Mouse (Mus musculus): ENCODE measurements around the gene Rpl6. TPM values are rescaled to one million over a fixed set of nuclear protein-coding genes. Genes with fewer than 3 reads are reported as not detected.
"Not testable (repeated sequence)": the region's sequence is repeated elsewhere in the genome, so short reads cannot be mapped to it uniquely, and the experiment has no call there.

The Rpl6 gene
- polyA plus RNA-seq, 1 experiment from 2014 or later: 620 TPM

- 48% methylated on average over 13 of the region's 13 CpGs for WGBS
- Histone ChIP-seq H3K4me2 (ENCODE audit: low read depth, low read length, severe bottlenecking) (no peak overlapping the region), H3K27me3 (ENCODE audit: control insufficient read depth, insufficient read depth, low read length) (no peaks in the 10 kb centered on the region), H3K9me3 (ENCODE audit: control insufficient read depth, low read length) (no peaks in the 10 kb centered on the region), H3K36me3 (ENCODE audit: control insufficient read depth, insufficient read depth, low read length) (peaks cover 14% of the 10 kb centered on the region), H3K4me3 (ENCODE audit: low read depth, low read length) (no peak overlapping the region), H3K9ac (ENCODE audit: low read length) (no peak overlapping the region), H3K27ac (ENCODE audit: low read depth, low read length) (no peak overlapping the region), H3K4me1 (replicated peaks; ENCODE audit: control insufficient read depth, insufficient read depth, low read length) (no peaks in the 10 kb centered on the region; the same call in 1 of the 2 replicates)
- ATAC-seq (replicated peaks; ENCODE audit: low FRiP score) (no peak), DNase-seq (ENCODE audit: low spot score) (peak; percentile 87)
Observed at GRCm38 (mm10) chr5:121215380-121216125, 11.3 kb downstream of the Rpl6 start.

GRCm38 (mm10) chr5:121216126-121216446 lies 11.8 kb downstream of the Rpl6 start:
- Histone ChIP-seq H3K9ac (ENCODE audit: low read length) (no peak overlapping the region), H3K27ac (ENCODE audit: low read depth, low read length) (no peak overlapping the region), H3K4me3 (ENCODE audit: low read depth, low read length) (no peak overlapping the region), H3K9me3 (ENCODE audit: control insufficient read depth, low read length) (no peaks in the 10 kb centered on the region), H3K27me3 (ENCODE audit: control insufficient read depth, insufficient read depth, low read length) (no peaks in the 10 kb centered on the region), H3K36me3 (ENCODE audit: control insufficient read depth, insufficient read depth, low read length) (peaks cover 9% of the 10 kb centered on the region; the same call in 1 of the 2 replicates), H3K4me1 (replicated peaks; ENCODE audit: control insufficient read depth, insufficient read depth, low read length) (no peaks in the 10 kb centered on the region; the same call in 1 of the 2 replicates), H3K4me2 (ENCODE audit: low read depth, low read length, severe bottlenecking) (no peak overlapping the region)
- DNase-seq (ENCODE audit: low spot score) (no peak), ATAC-seq (replicated peaks; ENCODE audit: low FRiP score) (no peak)
- 83% methylated on average over 12 of the region's 12 CpGs for WGBS

- H3K4me3 ChIP-seq (ENCODE audit: low read depth, low read length); H3K4me1 ChIP-seq (replicated peaks; ENCODE audit: control insufficient read depth, insufficient read depth, low read length); ATAC-seq (replicated peaks; ENCODE audit: low FRiP score); DNase-seq (ENCODE audit: low spot score); H3K4me2 ChIP-seq (ENCODE audit: low read depth, low read length, severe bottlenecking); H3K27me3 ChIP-seq (ENCODE audit: control insufficient read depth, insufficient read depth, low read length); H3K9me3 ChIP-seq (ENCODE audit: control insufficient read depth, low read length); H3K9ac ChIP-seq (ENCODE audit: low read length); H3K36me3 ChIP-seq (ENCODE audit: control insufficient read depth, insufficient read depth, low read length); H3K27ac ChIP-seq (ENCODE audit: low read depth, low read length): not testable (repeated sequence)
- WGBS: 89% methylated on average over 9 of the region's 9 CpGs
Observed at GRCm38 (mm10) chr5:121216584-121217312, 12.5 kb downstream of the Rpl6 start.

DNA sequence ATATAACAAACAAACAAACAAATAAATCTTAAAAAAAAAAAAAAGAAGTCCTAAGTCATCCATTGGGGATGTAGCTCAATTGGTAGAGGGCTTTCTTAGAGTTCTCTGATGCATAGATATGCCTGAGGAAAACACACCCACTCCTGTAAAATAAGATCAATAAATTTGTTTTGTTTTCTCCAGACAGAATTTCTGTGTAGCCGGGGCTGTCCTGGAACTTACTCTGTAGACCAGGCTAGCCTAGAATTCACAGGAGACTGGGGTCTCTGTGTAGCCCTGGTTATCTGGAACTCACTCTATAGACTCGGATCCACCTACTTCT lies 13.0 kb downstream of the Rpl6 start:
- no peak overlapping the region for H3K27ac ChIP-seq (ENCODE audit: low read depth, low read length)
- ATAC-seq (replicated peaks; ENCODE audit: low FRiP score): no peak
- no peak overlapping the region for H3K4me3 ChIP-seq (ENCODE audit: low read depth, low read length)
- 87% methylated on average over 2 of the region's 2 CpGs for WGBS
- no peak for DNase-seq (ENCODE audit: low spot score)
- H3K27me3 ChIP-seq (ENCODE audit: control insufficient read depth, insufficient read depth, low read length): no peaks in the 10 kb centered on the region
- H3K36me3 ChIP-seq (ENCODE audit: control insufficient read depth, insufficient read depth, low read length): peaks cover 1% of the 10 kb centered on the region; the same call in 1 of the 2 replicates
- H3K9ac ChIP-seq (ENCODE audit: low read length): no peak overlapping the region
- no peaks in the 10 kb centered on the region for H3K9me3 ChIP-seq (ENCODE audit: control insufficient read depth, low read length)
- no peak overlapping the region for H3K4me2 ChIP-seq (ENCODE audit: low read depth, low read length, severe bottlenecking)
- peaks cover 2% of the 10 kb centered on the region for H3K4me1 ChIP-seq (replicated peaks; ENCODE audit: control insufficient read depth, insufficient read depth, low read length)

DNA sequence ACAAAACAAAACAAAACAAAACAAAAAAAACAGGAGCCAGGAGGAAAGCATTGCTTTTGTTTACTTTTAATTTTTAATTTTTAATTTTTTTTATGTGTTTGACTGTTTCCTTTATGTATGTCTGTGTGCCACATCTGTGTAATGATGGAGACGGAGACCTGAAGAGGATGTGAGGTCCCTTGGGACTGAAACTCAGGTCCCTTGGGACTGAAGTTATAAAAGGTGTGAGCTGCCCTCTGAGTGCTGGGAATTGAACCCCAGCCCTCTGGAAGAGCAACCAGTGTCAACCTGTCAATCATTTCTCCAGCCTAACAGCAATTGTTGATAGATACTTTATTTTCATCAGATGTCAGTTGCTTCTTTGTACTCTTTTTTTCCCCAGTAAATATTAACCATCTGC lies 14.9 kb downstream of the Rpl6 start:
- Histone ChIP-seq H3K9me3 (ENCODE audit: control insufficient read depth, low read length) (no peaks in the 10 kb centered on the region), H3K27ac (ENCODE audit: low read depth, low read length) (no peak overlapping the region), H3K4me3 (ENCODE audit: low read depth, low read length) (no peak overlapping the region), H3K27me3 (ENCODE audit: control insufficient read depth, insufficient read depth, low read length) (no peaks in the 10 kb centered on the region), H3K4me1 (replicated peaks; ENCODE audit: control insufficient read depth, insufficient read depth, low read length) (peaks cover 2% of the 10 kb centered on the region), H3K4me2 (ENCODE audit: low read depth, low read length, severe bottlenecking) (no peak overlapping the region), H3K36me3 (ENCODE audit: control insufficient read depth, insufficient read depth, low read length) (no peaks in the 10 kb centered on the region), H3K9ac (ENCODE audit: low read length) (no peak overlapping the region)
- DNase-seq (ENCODE audit: low spot score) (no peak), ATAC-seq (replicated peaks; ENCODE audit: low FRiP score) (no peak)
- 91% methylated on average over 1 of the region's 1 CpGs for WGBS

DNA sequence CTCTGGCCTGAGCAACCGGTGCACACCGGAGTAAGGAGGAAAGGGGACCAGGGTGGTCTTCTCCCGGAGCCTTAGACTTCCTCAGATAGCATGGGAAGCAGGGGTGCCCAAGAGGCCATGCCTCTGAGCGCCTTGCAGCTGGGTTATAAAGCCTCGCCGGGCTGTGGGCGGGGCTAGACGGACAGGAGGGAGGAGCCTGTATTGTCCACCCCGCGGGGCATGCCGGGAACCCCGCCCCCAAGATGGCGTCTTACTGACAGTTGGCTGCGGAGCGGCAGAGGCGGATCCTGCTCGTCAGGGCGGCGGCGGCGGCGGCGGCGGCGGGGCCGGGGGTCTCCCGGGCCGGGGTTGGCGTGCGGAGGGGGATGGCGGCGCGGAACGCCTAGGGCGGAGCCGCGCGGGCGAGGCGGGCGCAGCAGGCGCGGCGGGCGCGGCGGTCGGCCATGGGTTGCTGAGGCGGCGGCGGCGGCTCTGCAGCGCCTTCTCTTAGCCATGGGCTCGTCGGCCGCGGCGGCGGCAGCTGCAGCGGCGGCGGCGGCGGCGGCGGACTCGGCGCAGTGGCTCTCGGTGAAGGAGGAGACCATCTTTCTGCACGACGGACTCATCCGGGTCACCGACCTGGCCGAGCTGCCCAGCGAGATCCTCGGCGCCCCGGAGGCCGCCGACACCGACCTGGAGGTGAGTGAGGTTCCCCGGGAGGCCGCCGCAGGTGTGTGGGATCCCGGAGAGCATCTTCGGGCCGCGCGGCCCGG lies 15.9 kb downstream of the Rpl6 start, which contains the start of gene Hectd4:
Hectd4 (plus strand) TSS at position 240 of the 752 bp plus-strand sequence.
- WGBS: under 1% methylated on average over 61 of the region's 90 CpGs
- Histone ChIP-seq H3K27ac (ENCODE audit: low read depth, low read length) (peak within 1 kb of the TSS; percentile 75), H3K36me3 (ENCODE audit: control insufficient read depth, insufficient read depth, low read length) (no peaks in the 10 kb centered on the region), H3K27me3 (ENCODE audit: control insufficient read depth, insufficient read depth, low read length) (no peaks in the 10 kb centered on the region), H3K4me1 (replicated peaks; ENCODE audit: control insufficient read depth, insufficient read depth, low read length) (peaks cover 2% of the 10 kb centered on the region), H3K9ac (ENCODE audit: low read length) (peak within 1 kb of the TSS; percentile 86), H3K4me3 (ENCODE audit: low read depth, low read length) (peak within 1 kb of the TSS; percentile 96), H3K4me2 (ENCODE audit: low read depth, low read length, severe bottlenecking) (peak within 1 kb of the TSS; percentile 69), H3K9me3 (ENCODE audit: control insufficient read depth, low read length) (no peaks in the 10 kb centered on the region)
- DNase-seq (ENCODE audit: low spot score) (peak; percentile 99), ATAC-seq (replicated peaks; ENCODE audit: low FRiP score) (peak; percentile 94)

GRCm38 (mm10) chr5:121220732-121221301 lies 16.5 kb downstream of the Rpl6 start:
- under 1% methylated on average over 29 of the region's 38 CpGs for WGBS
- DNase-seq (ENCODE audit: low spot score) (peak; percentile 69), ATAC-seq (replicated peaks; ENCODE audit: low FRiP score) (peak; percentile 34)
- H3K36me3 ChIP-seq (ENCODE audit: control insufficient read depth, insufficient read depth, low read length): no peaks in the 10 kb centered on the region
- H3K4me1 ChIP-seq (replicated peaks; ENCODE audit: control insufficient read depth, insufficient read depth, low read length): peaks cover 2% of the 10 kb centered on the region
- H3K9ac ChIP-seq (ENCODE audit: low read length): peak overlapping the region; percentile 86
- H3K4me2 ChIP-seq (ENCODE audit: low read depth, low read length, severe bottlenecking): peak overlapping the region; percentile 69
- peak overlapping the region; percentile 96 for H3K4me3 ChIP-seq (ENCODE audit: low read depth, low read length)
- peak overlapping the region; percentile 75 for H3K27ac ChIP-seq (ENCODE audit: low read depth, low read length)
- H3K9me3 ChIP-seq (ENCODE audit: control insufficient read depth, low read length): no peaks in the 10 kb centered on the region
- no peaks in the 10 kb centered on the region for H3K27me3 ChIP-seq (ENCODE audit: control insufficient read depth, insufficient read depth, low read length)

DNA sequence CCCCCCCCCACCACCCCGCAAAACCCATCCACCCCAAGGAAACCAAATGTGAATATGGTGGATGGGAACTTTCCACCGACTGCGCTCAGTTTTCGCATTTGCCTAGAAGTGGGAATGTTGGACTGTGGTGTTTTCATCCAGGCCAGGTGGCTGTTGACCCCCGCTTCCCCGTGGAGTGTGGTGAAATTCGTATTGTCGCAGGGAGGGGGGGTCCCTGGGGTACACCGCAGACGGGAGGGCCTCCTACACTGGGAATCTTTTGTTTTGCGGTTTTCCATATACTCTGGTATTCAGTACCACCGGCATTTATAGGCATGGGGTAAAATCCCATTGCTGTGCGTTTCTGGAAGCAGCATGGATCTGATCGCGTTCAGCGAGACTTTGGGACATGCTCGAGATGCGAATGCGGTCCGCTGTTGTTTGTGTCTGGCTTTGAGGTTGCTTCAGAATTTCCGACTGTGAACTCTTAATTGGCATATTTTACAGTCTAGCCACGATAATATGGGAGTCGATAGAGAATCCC lies 17.1 kb downstream of the Rpl6 start:
- 16% methylated on average over 22 of the region's 23 CpGs for WGBS
- H3K27ac ChIP-seq (ENCODE audit: low read depth, low read length): no peak overlapping the region
- DNase-seq (ENCODE audit: low spot score): peak; percentile 59

More for the DNA sequence above, 17.1 kb downstream of the Rpl6 start:
- Histone ChIP-seq H3K4me1 (replicated peaks; ENCODE audit: control insufficient read depth, insufficient read depth, low read length) (peaks cover 2% of the 10 kb centered on the region), H3K9me3 (ENCODE audit: control insufficient read depth, low read length) (no peaks in the 10 kb centered on the region), H3K4me3 (ENCODE audit: low read depth, low read length) (peak overlapping the region; percentile 96), H3K27me3 (ENCODE audit: control insufficient read depth, insufficient read depth, low read length) (no peaks in the 10 kb centered on the region), H3K4me2 (ENCODE audit: low read depth, low read length, severe bottlenecking) (peak overlapping the region; percentile 69), H3K9ac (ENCODE audit: low read length) (peak overlapping the region; percentile 86), H3K36me3 (ENCODE audit: control insufficient read depth, insufficient read depth, low read length) (no peaks in the 10 kb centered on the region)
- no peak for ATAC-seq (replicated peaks; ENCODE audit: low FRiP score)

All from forebrain, embryonic 11.5 days (tissue).